8 mouse cellular contexts compared by ENCODE assay signal in genomic region chrX:7638401-7639091, GRCm38 (mm10). TPM values are rescaled to one million over a fixed set of nuclear protein-coding genes. Genes with fewer than 3 reads are reported as not detected.
A peak's percentile ranks its signal among the peaks of the same experiment; 100 is the strongest.
DNase-seq lines count a peak whose midpoint lies in the region; ATAC-seq and TF ChIP-seq lines count a peak whose summit lies in the region.

Gene Syp, plus strand, starts transcription at chrX:7638471.

- peak within 1 kb of the TSS; percentile 46 for H3K4me3 ChIP-seq in hindbrain, postnatal 0 days (ENCODE audit: low read length)
- peak within 1 kb of the TSS; percentile 51 for H3K4me3 ChIP-seq in left cerebral cortex, adult 2 months

- no peaks in the 10 kb centered on the region for H3K9me3 ChIP-seq in hindbrain, postnatal 0 days (ENCODE audit: low read length)

- H3K4me1 ChIP-seq in hindbrain, postnatal 0 days (ENCODE audit: insufficient read depth, low read length) = no peaks in the 10 kb centered on the region

- TF ChIP-seq CTCF in hindbrain, postnatal 0 days (IDR thresholded peaks at IDR 0.05; ENCODE audit: low read depth) = no peak
- TF ChIP-seq CTCF in left cerebral cortex, adult 2 months (IDR thresholded peaks at IDR 0.05) = no peak

- ATAC-seq in hindbrain, postnatal 0 days = peak; percentile 89

- no peaks in the 10 kb centered on the region for H3K36me3 ChIP-seq in hindbrain, postnatal 0 days (ENCODE audit: insufficient read depth, low read length)

- H3K27me3 ChIP-seq in hindbrain, postnatal 0 days (ENCODE audit: insufficient read depth, low read length) = no peaks in the 10 kb centered on the region

- peak; percentile 92 for DNase-seq in ZHBTc4 (ENCODE audit: low read depth, low spot score)
- DNase-seq in cerebellum, postnatal 36 days = peak; percentile 94 to 95
- peak; percentile 39 for DNase-seq in gastrocnemius, adult 18-20 months (ENCODE audit: low spot score)
- peak; percentile 86 for DNase-seq in hindbrain, postnatal 0 days (ENCODE audit: low spot score)
- peak; percentile 87 to 89 for DNase-seq in left cerebral cortex, adult 2 months (ENCODE audit: extremely low spot score in 1 of 2, low spot score in 2 of 2)
- peak; percentile 73 to 82 for DNase-seq in lung, postnatal 4 days
- DNase-seq in retina, embryonic 14.5 days (ENCODE audit: low spot score) = peak; percentile 85
- peak; percentile 90 for DNase-seq in thymus, postnatal 25 days

- WGBS in hindbrain, postnatal 0 days = 32% methylated on average over 32 of the region's 42 CpGs

- peak within 1 kb of the TSS; percentile 68 for H3K9ac ChIP-seq in hindbrain, postnatal 0 days (replicated peaks; ENCODE audit: low read length)

- peak within 1 kb of the TSS; percentile 57 for H3K4me2 ChIP-seq in hindbrain, postnatal 0 days (ENCODE audit: low read depth, low read length)

- intact Hi-C loops in left cerebral cortex, adult 2 months (cut with DNase I) = loop anchor here (2.0 to 10.0 kb wide), 2 partner anchors 64 to 324 kb away; partner anchors contain the start of genes Clcn5 and Ppp1r3f

- peak within 1 kb of the TSS; percentile 84 for H3K27ac ChIP-seq in hindbrain, postnatal 0 days
- H3K27ac ChIP-seq in left cerebral cortex, adult 2 months = peak within 1 kb of the TSS; percentile 89

RNA-seq across cellular contexts. Expression of gene Syp, which starts in this region (rescaled TPM):
- 1 to 10 TPM; 1.4 to 1.5 TPM for total RNA-seq in gastrocnemius, adult 18-20 months (2021)
- total RNA-seq in hindbrain, postnatal 0 days (2014; rRNA removed) = 500 and 512 TPM in 2 replicates
- polyA plus RNA-seq in hindbrain, postnatal 0 days (2015; fragmentation: Nextera tagmentation; extraction: Ambion mirVana) = 320 and 325 TPM in 2 replicates
- 1,000 to 10,000 TPM; 1,746 to 1,868 TPM for total RNA-seq in left cerebral cortex, adult 2 months (2021)

Comparison
In these comparisons a context has a peak if more than half of its experiments do, and no peak if none do; other contexts are left out.
1. Peak in every context shown above with its lines: DNase-seq, ATAC-seq, H3K4me3 ChIP-seq and H3K27ac ChIP-seq.
2. RNA of gene Syp (total RNA-seq): 1,746 to 1,868 TPM in left cerebral cortex, adult 2 months and 500 to 512 TPM in hindbrain, postnatal 0 days; 1.4 to 1.5 TPM in gastrocnemius, adult 18-20 months; every median in the first group is over 100 times any median in the second.
3. DNase-seq: peak in every context shown above with its lines; median percentile 94 in cerebellum, postnatal 36 days; 92 in ZHBTc4; 90 in thymus, postnatal 25 days; 88 in left cerebral cortex, adult 2 months; 86 in hindbrain, postnatal 0 days; 85 in retina, embryonic 14.5 days; 78 in lung, postnatal 4 days; 39 in gastrocnemius, adult 18-20 months.